Mouse (Mus musculus) duodenum, adult 2 months (tissue): Measurements from ENCODE around the gene Gm10375. TPM values are rescaled to one million over a fixed set of nuclear protein-coding genes. Genes with fewer than 3 reads are reported as not detected.

Source experiments
- polyA plus RNA-seq: library from polyadenylated mRNA; depleted of rRNA; stranded (reverse); fragments of >200 nt; gene quantifications from 2 replicates; pipeline ENCODE4 v1.2.3, GENCODE M21; 2012; ENCODE audit warnings: low replicate concordance; rRNA removed

Gene Gm10375
- polyA plus RNA-seq, result not detected in 2 replicates

DNA sequence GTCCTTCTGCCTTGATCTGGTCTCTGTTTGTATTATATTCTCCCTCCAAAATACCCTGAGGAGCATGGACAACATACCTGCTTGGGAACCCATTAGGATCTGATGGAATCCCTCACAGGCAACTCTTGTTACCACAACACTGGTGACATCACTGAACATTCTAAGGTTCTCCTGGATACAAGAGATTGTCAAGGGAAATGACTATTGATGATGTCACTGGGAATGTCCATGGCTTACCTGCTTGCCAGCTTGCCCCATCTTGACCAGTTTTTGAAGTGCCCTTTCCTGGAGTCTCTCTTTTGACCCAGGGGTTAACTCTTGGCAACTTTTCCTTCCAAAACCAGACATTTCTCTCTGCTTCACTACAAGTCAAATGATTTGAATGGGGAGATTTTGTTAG, at the start of gene Gm10375:
TSS of gene Gm10375 (minus strand) at position 101 of the 400 bp plus-strand sequence.

GRCm38 (mm10) chr14:43579046-43579445, 28.8 kb downstream of the Gm10375 start, which contains the start of gene Gm17654:
TSS of gene Gm17654 (minus strand) at chr14:43579146.

Other genes with a start within 250 kb of the Gm10375 start
- not detected in 2 replicates for gene Gm8138, start 191.7 kb downstream of the Gm10375 start, polyA plus RNA-seq
- gene Gm5799, start 64.4 kb downstream of the Gm10375 start, polyA plus RNA-seq, result not detected in 2 replicates
- not detected in 2 replicates for gene Gm17654, start 28.9 kb downstream of the Gm10375 start, polyA plus RNA-seq
- not detected in 2 replicates for gene Gm8165, start 69.2 kb upstream of the Gm10375 start, polyA plus RNA-seq
- not detected in 2 replicates for gene Gm7324, start 89.8 kb upstream of the Gm10375 start, polyA plus RNA-seq
- not detected in 2 replicates for gene Gm16506, start 119.5 kb upstream of the Gm10375 start, polyA plus RNA-seq
- gene Gm6526, start 139.9 kb upstream of the Gm10375 start, polyA plus RNA-seq, result not detected in 2 replicates
- not detected in 2 replicates for gene Gm8180, start 176.7 kb upstream of the Gm10375 start, polyA plus RNA-seq